In genomic region chr17:46545813-46546564, GRCm38 (mm10) we compare ENCODE assay signal across 8 mouse cellular contexts. TPM values are rescaled to one million over a fixed set of nuclear protein-coding genes. Genes with fewer than 3 reads are reported as not detected.
DNase-seq lines count a peak whose midpoint lies in the region; ATAC-seq and TF ChIP-seq lines count a peak whose summit lies in the region.

Cul9 (minus strand) TSS chr17:46546388.

- TF ChIP-seq POLR2A in MEL (IDR thresholded peaks at IDR 0.05; ENCODE audit: control insufficient read depth in 1 of 2, insufficient read depth in 1 of 2, low read depth in 1 of 2, low read length in 2 of 2, poor library complexity in 1 of 2) = no peak
- peak; percentile 57; the same call in 1 of the 2 replicates for TF ChIP-seq POLR2A in lung, adult 2 months (IDR thresholded peaks at IDR 0.05; ENCODE audit: borderline replicate concordance, extremely low read depth, low read depth, low read length)
- no peak for TF ChIP-seq POLR2A in thymus, adult 2 months (IDR thresholded peaks at IDR 0.05; ENCODE audit: control insufficient read depth, extremely low read depth, insufficient read depth, low read length, poor library complexity)

- TF ChIP-seq EP300 in MEL (IDR thresholded peaks at IDR 0.05; ENCODE audit: low read depth in 1 of 2, low read length in 2 of 2) = no peak

- no peak for DNase-seq in MEL (ENCODE audit: low read depth, low spot score)
- peak; percentile 88 for DNase-seq in cerebellum, adult 8-10 months
- peak; percentile 81 to 92 for DNase-seq in frontal cortex, adult 2 months (ENCODE audit: extremely low spot score in 1 of 2, low spot score in 1 of 2)
- peak; percentile 81 for DNase-seq in heart, postnatal 4 days
- DNase-seq in layer of hippocampus, adult 2 months (ENCODE audit: low spot score in 2 of 2) = peak; percentile 92
- peak; percentile 65 for DNase-seq in lung, adult 2 months
- DNase-seq in thymus, adult 2 months = peak; percentile 28

- 0 out of 2 replicates have a peak within 1 kb of the TSS, but pooled peaks have one; percentile 12 for H3K9ac ChIP-seq in MEL (ENCODE audit: control insufficient read depth, low read depth, low read length, poor library complexity, severe bottlenecking)
- H3K9ac ChIP-seq in neural tube, embryonic 14.5 days (replicated peaks; ENCODE audit: low read depth, low read length) = peak within 1 kb of the TSS; percentile 83

- H3K36me3 ChIP-seq in MEL (ENCODE audit: control insufficient read depth in 1 of 2, insufficient read depth in 2 of 2, low read length in 2 of 2) = peaks cover 0 to 9% of the 10 kb centered on the region in 2 experiments; a peak in 3 of 4 replicates
- peaks cover 25% of the 10 kb centered on the region for H3K36me3 ChIP-seq in neural tube, embryonic 14.5 days (ENCODE audit: control insufficient read depth, insufficient read depth, low read length)
- H3K36me3 ChIP-seq in thymus, adult 2 months (ENCODE audit: control insufficient read depth, insufficient read depth, low read length) = peaks cover 19% of the 10 kb centered on the region

- no peak for TF ChIP-seq RAD21 in MEL (IDR thresholded peaks at IDR 0.05; ENCODE audit: low read depth, low read length)

- WGBS in lung, adult 2 months = 6% methylated on average over 49 of the region's 49 CpGs
- 2% methylated on average over 38 of the region's 49 CpGs for WGBS in neural tube, embryonic 14.5 days
- WGBS in thymus, adult 2 months = 2% methylated on average over 49 of the region's 49 CpGs

- peak within 1 kb of the TSS; percentile 46 for H3K4me2 ChIP-seq in neural tube, embryonic 14.5 days (ENCODE audit: low read depth, low read length)

- H3K9me3 ChIP-seq in MEL (replicated peaks; ENCODE audit: insufficient read depth, low read length) = no peaks in the 10 kb centered on the region
- H3K9me3 ChIP-seq in neural tube, embryonic 14.5 days (ENCODE audit: control insufficient read depth, low read length) = no peaks in the 10 kb centered on the region

- no peaks in the 10 kb centered on the region for H3K27me3 ChIP-seq in MEL (ENCODE audit: control insufficient read depth in 1 of 2, insufficient read depth in 2 of 2, low read length in 2 of 2)
- no peaks in the 10 kb centered on the region for H3K27me3 ChIP-seq in neural tube, embryonic 14.5 days (ENCODE audit: control insufficient read depth, insufficient read depth, low read length)
- peaks cover 3% of the 10 kb centered on the region; the same call in 1 of the 2 replicates for H3K27me3 ChIP-seq in thymus, adult 2 months (ENCODE audit: control insufficient read depth, insufficient read depth, low read length)

- no peak within 1 kb of the TSS for H3K4me3 ChIP-seq in MEL (ENCODE audit: control insufficient read depth in 1 of 2, insufficient read depth in 1 of 2, low read depth in 2 of 2, low read length in 2 of 2)
- H3K4me3 ChIP-seq in layer of hippocampus, adult 2 months = peak within 1 kb of the TSS; percentile 74
- peak within 1 kb of the TSS; percentile 87 for H3K4me3 ChIP-seq in lung, adult 2 months (replicated peaks; ENCODE audit: extremely low read depth, low read depth, low read length)
- H3K4me3 ChIP-seq in neural tube, embryonic 14.5 days (ENCODE audit: low read depth, low read length) = peak within 1 kb of the TSS; percentile 74
- H3K4me3 ChIP-seq in thymus, adult 2 months (ENCODE audit: control insufficient read depth, insufficient read depth, low read length) = peak within 1 kb of the TSS; percentile 59

- peak; percentile 91 for ATAC-seq in neural tube, embryonic 14.5 days (ENCODE audit: low read depth)

- TF ChIP-seq CTCF in MEL (IDR thresholded peaks at IDR 0.05 in 2 of 3, conservative IDR thresholded peaks at IDR 0.05 in 1 of 3; ENCODE audit: control insufficient read depth in 1 of 3, insufficient read depth in 1 of 3, low read depth in 2 of 3, low read length in 3 of 3, poor library complexity in 1 of 3, severe bottlenecking in 1 of 3) = no peak
- TF ChIP-seq CTCF in layer of hippocampus, adult 2 months (conservative IDR thresholded peaks at IDR 0.05) = no peak
- TF ChIP-seq CTCF in lung, adult 2 months (IDR thresholded peaks at IDR 0.05; ENCODE audit: insufficient read depth, low read length) = no peak
- TF ChIP-seq CTCF in thymus, adult 2 months (IDR thresholded peaks at IDR 0.05; ENCODE audit: borderline replicate concordance, control insufficient read depth, extremely low read depth, insufficient read depth, low read length, poor library complexity) = no peak

- H3K27ac ChIP-seq in MEL (ENCODE audit: control insufficient read depth, low read depth, low read length) = no peak within 1 kb of the TSS
- peak within 1 kb of the TSS; percentile 91 for H3K27ac ChIP-seq in layer of hippocampus, adult 2 months
- no peak within 1 kb of the TSS for H3K27ac ChIP-seq in neural tube, embryonic 14.5 days (ENCODE audit: low read depth, low read length)
- no peak within 1 kb of the TSS for H3K27ac ChIP-seq in thymus, adult 2 months (ENCODE audit: control insufficient read depth, insufficient read depth, low read length)

- peaks cover 0 to 9% of the 10 kb centered on the region in 2 experiments; a peak in 3 of 4 replicates for H3K4me1 ChIP-seq in MEL (ENCODE audit: control insufficient read depth in 1 of 2, insufficient read depth in 2 of 2, low read length in 2 of 2)
- peaks cover 5% of the 10 kb centered on the region; the same call in 1 of the 2 replicates for H3K4me1 ChIP-seq in lung, adult 2 months (ENCODE audit: control insufficient read depth, insufficient read depth, low read length)
- peaks cover 10% of the 10 kb centered on the region; the same call in 1 of the 2 replicates for H3K4me1 ChIP-seq in neural tube, embryonic 14.5 days (ENCODE audit: control insufficient read depth, insufficient read depth, low read length)
- H3K4me1 ChIP-seq in thymus, adult 2 months (replicated peaks; ENCODE audit: control insufficient read depth, insufficient read depth, low read length) = peaks cover 5% of the 10 kb centered on the region

- H3K79me2 ChIP-seq in MEL (ENCODE audit: control insufficient read depth, insufficient read depth, low read length, poor library complexity) = no peaks in the 10 kb centered on the region

TF ChIP-seq in MEL, 35 proteins besides CTCF, POLR2A, EP300 and RAD21:
- TF ChIP-seq MYC (IDR thresholded peaks at IDR 0.05; ENCODE audit: low read depth, low read length) = no peak

RNA-seq across cellular contexts. Expression of gene Cul9, which starts in this region (rescaled TPM):
- 3.6 TPM in 2 replicates for total RNA-seq in MEL (2012; rRNA removed)
- polyA plus RNA-seq in MEL (2012; ENCODE audit: insufficient read depth in 1 of 2, insufficient read length in 2 of 2, low read depth in 1 of 2, low replicate concordance in 2 of 2, missing spikeins in 1 of 2) = 10 to 100 TPM in 1 of 2 experiments, not detected in 1; 10.7 TPM
- 65.3 and 66.8 TPM in 2 replicates for polyA plus RNA-seq in frontal cortex, adult 2 months (2012; rRNA removed)
- total RNA-seq in heart, postnatal 4 days (2021) = 10 to 100 TPM; 12.0 to 12.6 TPM
- 10 to 100 TPM; 66.1 to 68.4 TPM for total RNA-seq in layer of hippocampus, adult 2 months (2021)
- polyA plus RNA-seq in lung, adult 2 months (2012; rRNA removed) = 25.3 and 27.5 TPM in 2 replicates
- 15.7 and 18.5 TPM in 2 replicates for polyA plus RNA-seq in neural tube, embryonic 14.5 days (2014; fragmentation: Nextera tagmentation; extraction: Ambion mirVana)
- 21.8 and 22.0 TPM in 2 replicates for polyA plus RNA-seq in thymus, adult 2 months (2012; rRNA removed)

Comparison
In these comparisons a context has a peak if more than half of its experiments do, and no peak if none do; other contexts are left out.
1. RNA of gene Cul9 (total RNA-seq): 66.1 to 68.4 TPM in layer of hippocampus, adult 2 months; 12.0 to 12.6 TPM in heart, postnatal 4 days and 3.6 TPM in MEL; every median in the first group is over 4 times any median in the second.
2. H3K4me3 ChIP-seq: peak in layer of hippocampus, adult 2 months (single experiment), lung, adult 2 months (single experiment), neural tube, embryonic 14.5 days (single experiment) and thymus, adult 2 months (single experiment); none in MEL (0 of 2).